Mouse (Mus musculus) neural tube, embryonic 15.5 days (tissue): ENCODE data around the gene Rad18. TPM values are rescaled to one million over a fixed set of nuclear protein-coding genes. Genes with fewer than 3 reads are reported as not detected.

Experiments
- ATAC-seq: fragments of 200-750 bp; cut with Nextera tagmentation; 2 replicates; pipeline ENCODE4 v1.8.0; 2017; ENCODE audit warnings: mild to moderate bottlenecking, moderate TSS enrichment, moderate library complexity; ENCODE audit not compliant: low FRiP score
- H3K27ac ChIP-seq: fragments of 300-500 bp; sonication (generic); replicated peaks from 2 replicates; pipeline ENCODE4 v1.5.1; 2015; ENCODE audit warnings: mild to moderate bottlenecking, inconsistent platforms
- H3K27me3 ChIP-seq: fragments of 300-500 bp; sonication (generic); replicated peaks from 2 replicates; pipeline ENCODE4 v1.6.1; 2015; ENCODE audit warnings: inconsistent platforms
- H3K36me3 ChIP-seq: fragments of 300-500 bp; sonication (generic); 2 replicates; pipeline ENCODE4 v1.6.1; 2015; ENCODE audit warnings: inconsistent platforms
- H3K4me1 ChIP-seq: fragments of 300-500 bp; sonication (generic); 2 replicates; pipeline ENCODE4 v1.6.1; 2015; ENCODE audit warnings: inconsistent platforms
- H3K4me2 ChIP-seq: fragments of 300-500 bp; sonication (generic); 2 replicates; pipeline ENCODE4 v1.6.1; 2015; ENCODE audit warnings: inconsistent platforms, mild to moderate bottlenecking, moderate library complexity
- H3K4me3 ChIP-seq: fragments of 300-500 bp; sonication (generic); replicated peaks from 2 replicates; pipeline ENCODE4 v1.5.1; 2015; ENCODE audit warnings: mild to moderate bottlenecking, inconsistent platforms
- H3K9ac ChIP-seq: fragments of 300-500 bp; sonication (generic); replicated peaks from 2 replicates; pipeline ENCODE4 v1.6.1; 2015; ENCODE audit warnings: mild to moderate bottlenecking, inconsistent platforms
- H3K9me3 ChIP-seq: fragments of 300-500 bp; sonication (generic); replicated peaks from 2 replicates; pipeline ENCODE4 v1.6.1; 2016; ENCODE audit warnings: inconsistent platforms
- WGBS: fragments of 180-500 bp; shearing (Covaris S2); methylation state at CpG from one replicate; pipeline ENCODE4 v1.1.7; 2015; ENCODE audit warnings: mixed read lengths; 5-methylcytosine and 5-hydroxymethylcytosine counted together
- polyA plus RNA-seq: library from polyadenylated mRNA; unstranded; fragments of >200 nt; fragmentation: Nextera tagmentation; extraction: Ambion mirVana; gene quantifications from 2 replicates; pipeline ENCODE4 v1.2.1, GENCODE M21; 2015

Gene Rad18
- 13.9 and 19.4 TPM in 2 replicates for polyA plus RNA-seq

DNA sequence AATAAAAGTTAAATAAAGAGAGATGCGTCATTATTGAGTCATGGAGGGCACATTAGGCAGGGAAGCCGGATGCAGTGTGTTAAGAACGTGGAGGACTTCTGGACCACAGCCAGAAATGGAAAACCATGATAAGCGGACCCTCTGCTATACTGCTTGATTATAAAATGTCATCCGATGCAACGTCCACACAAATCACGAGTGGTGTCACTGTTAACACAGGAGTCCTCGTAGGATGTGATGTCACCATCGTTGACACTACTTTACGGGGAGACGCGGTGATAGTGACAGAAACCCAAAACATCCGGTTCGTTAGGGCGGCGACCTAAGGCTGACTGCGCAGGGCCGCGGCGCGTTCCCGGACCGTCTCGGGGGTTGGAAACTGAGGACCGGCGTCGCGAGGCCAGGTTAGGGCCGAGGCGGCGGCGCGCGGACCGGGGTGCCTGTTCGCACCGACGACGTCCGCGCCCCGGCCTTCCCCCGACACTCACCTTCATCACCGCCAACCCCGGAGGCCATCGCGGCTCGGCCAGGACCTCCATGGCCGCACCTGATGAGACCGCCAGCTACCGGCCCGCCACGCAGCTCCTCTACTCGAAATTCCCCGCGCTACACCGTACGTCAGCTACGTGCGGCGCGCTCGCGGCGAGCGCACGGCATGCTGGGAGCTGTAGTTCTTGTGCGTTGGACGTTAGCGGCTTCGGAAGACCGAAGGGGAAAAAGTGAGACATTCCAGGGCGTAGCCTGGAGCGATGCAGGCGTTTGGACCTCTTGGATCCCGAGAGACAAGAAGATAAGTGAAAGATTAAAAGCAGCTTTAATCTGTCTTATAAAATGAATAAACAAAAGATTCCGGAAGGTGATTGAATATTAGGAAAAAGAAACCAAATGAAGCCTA, at the start of gene Rad18:
TSS of gene Rad18 (minus strand) at position 631 of the 895 bp plus-strand sequence.
- Histone ChIP-seq H3K36me3 (no peaks in the 10 kb centered on the region), H3K27me3 (0 out of 2 replicates have a peak, but pooled peaks cover 4% of the 10 kb centered on the region)
- ATAC-seq: peak; percentile 92

DNA sequence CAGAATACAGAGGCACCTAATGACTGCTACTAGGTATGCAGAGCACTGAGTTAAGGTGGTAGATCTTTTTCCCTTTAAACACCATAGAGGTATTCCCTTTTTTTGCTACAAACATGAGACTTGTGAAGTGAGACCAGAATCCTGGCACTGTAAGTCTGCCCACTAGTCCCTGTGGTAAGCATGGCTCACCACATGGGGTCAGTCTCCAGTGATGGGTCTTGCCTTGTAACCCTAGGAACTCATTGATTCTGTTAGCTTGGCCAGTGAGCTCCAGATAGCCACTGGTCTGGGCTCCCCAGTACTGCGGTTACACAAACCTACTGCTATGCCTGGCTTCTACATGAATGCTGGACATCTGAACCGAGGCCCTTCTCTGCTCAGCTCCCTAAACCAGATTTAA, 45.8 kb upstream of the Rad18 start:
- 94% methylated on average over 2 of the region's 2 CpGs for WGBS
- Histone ChIP-seq H3K36me3 (peaks cover 79% of the 10 kb centered on the region), H3K4me1 (no peaks in the 10 kb centered on the region), H3K4me3 (no peak overlapping the region), H3K27ac (no peak overlapping the region), H3K9ac (no peak overlapping the region), H3K27me3 (no peaks in the 10 kb centered on the region), H3K4me2 (no peak overlapping the region), H3K9me3 (no peaks in the 10 kb centered on the region)
- no peak for ATAC-seq

More for the DNA sequence above, at the start of gene Rad18:
- Histone ChIP-seq H3K4me3 (peak within 1 kb of the TSS; percentile 64), H3K9ac (peak within 1 kb of the TSS; percentile 52), H3K4me1 (peaks cover 12% of the 10 kb centered on the region), H3K4me2 (peak within 1 kb of the TSS; percentile 64), H3K9me3 (no peaks in the 10 kb centered on the region), H3K27ac (no peak within 1 kb of the TSS)
- under 1% methylated on average over 77 of the region's 77 CpGs for WGBS

DNA sequence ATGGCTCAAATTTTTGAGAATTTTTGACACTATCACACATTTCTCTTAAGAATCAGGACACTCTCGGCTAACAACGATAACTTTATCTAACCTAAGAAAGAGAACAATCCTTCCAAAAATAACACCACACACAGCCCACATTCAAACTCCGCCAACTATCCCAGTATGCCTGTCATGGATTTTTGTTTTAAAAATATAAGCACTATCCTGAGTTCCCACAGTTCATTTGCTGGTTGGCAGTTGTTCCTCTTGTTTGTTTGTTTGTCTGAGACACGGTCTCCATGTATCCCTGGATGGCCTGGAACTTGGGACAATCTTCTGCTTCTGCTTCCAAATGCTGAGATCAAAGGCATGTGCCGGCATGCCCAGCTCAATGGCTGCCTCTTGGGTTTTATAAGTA, 45.3 kb upstream of the Rad18 start:
- H3K27me3 ChIP-seq: no peaks in the 10 kb centered on the region
- no peaks in the 10 kb centered on the region for H3K9me3 ChIP-seq
- WGBS: 91% methylated on average over 5 of the region's 5 CpGs
- H3K4me3 ChIP-seq: no peak overlapping the region
- no peak for ATAC-seq
- H3K36me3 ChIP-seq: peaks cover 81% of the 10 kb centered on the region
- H3K4me1 ChIP-seq: no peaks in the 10 kb centered on the region
- no peak overlapping the region for H3K4me2 ChIP-seq
- no peak overlapping the region for H3K9ac ChIP-seq
- H3K27ac ChIP-seq: no peak overlapping the region

DNA sequence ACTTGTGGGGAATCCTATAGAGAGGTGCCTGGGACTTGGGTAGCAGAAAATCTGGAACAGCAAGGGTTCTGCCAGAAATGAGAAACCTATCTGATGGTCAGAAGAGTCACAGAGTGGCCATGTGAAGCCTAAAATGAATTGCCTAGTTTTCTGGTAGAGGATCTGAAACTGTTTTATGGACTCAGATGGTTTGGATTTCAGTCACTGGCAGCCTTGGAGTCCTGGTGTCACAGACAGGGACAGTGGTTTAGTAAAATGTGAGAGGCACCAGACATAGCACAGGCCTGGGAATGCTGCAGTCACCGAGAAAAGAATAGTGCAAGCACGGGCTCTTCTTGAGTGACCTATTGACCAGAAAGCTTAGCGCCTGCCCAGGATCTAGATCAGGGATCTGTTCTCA, 43.1 kb upstream of the Rad18 start:
- H3K4me2 ChIP-seq: no peak overlapping the region
- H3K4me1 ChIP-seq: no peaks in the 10 kb centered on the region
- H3K9ac ChIP-seq: no peak overlapping the region
- no peak overlapping the region for H3K4me3 ChIP-seq
- no peaks in the 10 kb centered on the region for H3K9me3 ChIP-seq
- no peak overlapping the region for H3K27ac ChIP-seq
- ATAC-seq: no peak
- whole genome bisulfite sequencing: 93% methylated on average over 3 of the region's 3 CpGs
- H3K36me3 ChIP-seq: peaks cover 80% of the 10 kb centered on the region
- no peaks in the 10 kb centered on the region for H3K27me3 ChIP-seq

DNA sequence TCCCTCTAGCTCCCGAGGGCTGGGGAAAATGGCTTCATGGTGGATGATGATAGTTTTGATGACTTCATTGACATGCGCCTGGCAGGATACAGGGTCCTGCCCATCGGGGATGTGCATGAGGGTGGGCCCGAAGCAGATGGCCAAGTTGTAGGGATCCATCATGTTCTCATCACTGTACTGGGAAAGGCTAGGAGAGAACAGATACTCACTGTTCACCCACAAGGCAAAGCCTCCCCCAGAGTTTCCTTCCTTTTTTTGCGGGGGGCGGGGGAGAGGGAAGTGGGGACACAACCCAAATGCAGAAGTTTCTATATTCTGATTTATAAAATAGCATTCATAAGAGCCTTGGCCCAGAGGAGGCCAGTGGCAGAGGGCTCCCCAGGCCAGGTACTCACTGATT, 42.4 kb upstream of the Rad18 start:
- Histone ChIP-seq H3K9ac (no peak overlapping the region), H3K36me3 (peaks cover 81% of the 10 kb centered on the region), H3K4me2 (no peak overlapping the region), H3K27ac (no peak overlapping the region), H3K27me3 (no peaks in the 10 kb centered on the region), H3K4me1 (no peaks in the 10 kb centered on the region), H3K9me3 (no peaks in the 10 kb centered on the region), H3K4me3 (no peak overlapping the region)
- 86% methylated on average over 6 of the region's 6 CpGs for WGBS
- ATAC-seq: no peak

DNA sequence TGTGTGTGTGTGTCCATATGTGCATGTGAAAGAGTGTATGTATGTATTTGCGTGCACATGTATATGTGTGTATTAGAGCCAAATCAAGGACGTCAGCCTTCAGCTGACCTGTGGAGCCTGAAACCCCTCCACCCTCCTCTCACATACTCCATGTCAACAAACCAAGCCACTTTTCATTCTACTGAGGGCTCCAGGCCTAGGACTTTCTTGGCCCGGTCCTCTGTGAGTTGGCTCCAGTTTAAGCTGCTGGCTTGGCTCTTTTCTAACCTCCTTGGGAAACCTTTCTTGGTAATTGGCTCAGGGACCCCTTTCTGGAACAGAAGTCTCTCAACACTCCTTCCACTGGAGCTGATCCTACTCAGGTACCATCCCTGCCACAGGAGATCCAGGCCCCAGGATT, 40.0 kb upstream of the Rad18 start:
- H3K9me3 ChIP-seq: no peaks in the 10 kb centered on the region
- H3K27ac ChIP-seq: no peak overlapping the region
- no peaks in the 10 kb centered on the region for H3K4me1 ChIP-seq
- 93% methylated on average over 3 of the region's 3 CpGs for WGBS
- H3K27me3 ChIP-seq: no peaks in the 10 kb centered on the region
- H3K9ac ChIP-seq: no peak overlapping the region
- H3K4me2 ChIP-seq: no peak overlapping the region
- H3K4me3 ChIP-seq: no peak overlapping the region
- peaks cover 85% of the 10 kb centered on the region for H3K36me3 ChIP-seq
- ATAC-seq: no peak

DNA sequence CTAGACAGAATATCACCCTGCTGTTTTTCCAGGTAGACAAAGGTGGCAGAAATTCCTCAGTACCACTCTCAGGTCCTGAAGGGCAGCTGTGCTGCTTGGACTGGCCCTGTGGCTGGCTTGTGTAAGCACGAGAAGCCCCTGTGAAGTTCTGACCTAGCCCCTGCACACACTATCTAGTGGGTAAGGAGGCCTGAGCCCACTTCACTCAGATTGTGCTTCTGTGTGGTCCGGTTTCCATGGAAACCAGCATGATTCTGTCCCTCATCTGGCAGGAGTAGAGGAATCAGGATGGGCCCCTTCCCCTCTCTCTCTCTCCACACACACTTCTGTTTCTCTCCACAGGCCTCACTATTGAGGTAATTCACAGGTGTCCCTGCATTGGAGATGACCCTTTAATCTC, 38.6 kb upstream of the Rad18 start:
- H3K9me3 ChIP-seq: no peaks in the 10 kb centered on the region

DNA sequence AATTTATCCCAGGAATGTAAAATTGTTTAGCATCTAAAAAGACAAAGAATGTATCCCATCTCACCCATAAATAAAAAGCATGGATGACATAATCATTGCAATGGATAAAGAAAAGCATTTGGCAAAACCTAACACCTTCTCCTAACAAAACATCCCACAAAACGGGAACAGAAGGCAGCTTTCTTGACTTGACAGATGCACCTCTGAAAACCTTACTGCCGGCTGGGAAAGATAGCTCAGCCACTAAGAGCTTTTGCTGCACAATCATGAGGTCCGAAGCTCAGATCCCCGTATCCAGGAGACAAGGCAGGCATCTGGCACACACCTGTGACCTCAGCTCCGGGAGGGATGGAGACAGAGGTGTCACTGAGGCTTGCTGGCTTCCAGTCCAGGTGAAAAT, 37.5 kb upstream of the Rad18 start:
- 78% methylated on average over 5 of the region's 5 CpGs for WGBS
- Histone ChIP-seq H3K27me3 (no peaks in the 10 kb centered on the region), H3K9ac (no peak overlapping the region), H3K36me3 (peaks cover 84% of the 10 kb centered on the region), H3K4me2 (no peak overlapping the region), H3K4me3 (no peak overlapping the region), H3K9me3 (no peaks in the 10 kb centered on the region), H3K4me1 (peaks cover 6% of the 10 kb centered on the region), H3K27ac (no peak overlapping the region)
- ATAC-seq: no peak

More for the DNA sequence above, 38.6 kb upstream of the Rad18 start:
- H3K36me3 ChIP-seq: peaks cover 84% of the 10 kb centered on the region
- no peak overlapping the region for H3K9ac ChIP-seq
- H3K4me2 ChIP-seq: no peak overlapping the region
- no peak overlapping the region for H3K4me3 ChIP-seq
- ATAC-seq: no peak
- H3K27ac ChIP-seq: no peak overlapping the region
- H3K4me1 ChIP-seq: no peaks in the 10 kb centered on the region
- no peaks in the 10 kb centered on the region for H3K27me3 ChIP-seq
- WGBS: 68% methylated on average over 2 of the region's 2 CpGs

DNA sequence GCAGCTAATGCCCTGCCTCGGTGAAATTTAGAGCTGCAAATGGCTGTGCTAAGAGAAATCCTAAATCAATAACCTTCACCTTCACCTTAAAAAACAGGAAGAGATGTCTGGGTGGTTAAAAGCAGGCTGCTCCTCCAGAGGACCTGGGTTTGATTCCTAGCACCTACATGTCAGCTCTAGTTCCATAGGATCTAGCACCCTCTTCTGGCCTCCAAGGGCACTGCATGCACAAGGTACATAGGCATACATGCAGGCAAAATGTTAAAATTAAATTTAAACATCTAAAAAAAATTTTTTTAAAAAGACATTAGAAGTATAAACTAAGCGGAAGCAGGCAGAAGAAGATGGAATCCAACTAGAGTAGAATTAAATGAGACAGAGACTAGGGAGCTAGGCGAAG, 35.9 kb upstream of the Rad18 start:
- ATAC-seq: no peak
- Histone ChIP-seq H3K4me1 (peaks cover 11% of the 10 kb centered on the region), H3K27me3 (no peaks in the 10 kb centered on the region), H3K27ac (no peak overlapping the region), H3K9ac (no peak overlapping the region), H3K36me3 (peaks cover 85% of the 10 kb centered on the region), H3K9me3 (no peaks in the 10 kb centered on the region), H3K4me2 (no peak overlapping the region), H3K4me3 (no peak overlapping the region)
- 100% methylated on average over 3 of the region's 3 CpGs for WGBS

DNA sequence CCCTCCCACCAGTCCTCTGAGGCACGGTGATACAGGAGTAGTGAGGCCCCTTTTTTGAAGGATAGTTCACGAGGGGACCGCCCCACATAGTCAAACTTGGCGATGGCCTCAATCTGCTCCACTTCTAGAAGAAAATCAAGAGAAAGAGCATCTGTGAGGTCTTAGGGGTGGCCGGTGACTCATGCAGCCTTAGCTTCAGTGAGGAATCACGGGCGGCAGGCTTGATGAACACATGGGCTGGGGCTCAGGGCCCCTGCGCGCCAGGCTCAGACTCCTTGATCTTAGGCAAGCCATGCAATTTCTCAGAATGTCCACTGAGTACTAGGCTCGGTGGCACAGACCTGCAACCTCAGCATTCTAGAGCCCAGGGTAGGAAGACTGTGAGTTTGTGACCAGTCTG, 34.9 kb upstream of the Rad18 start:
- Histone ChIP-seq H3K27me3 (no peaks in the 10 kb centered on the region), H3K4me2 (no peak overlapping the region), H3K9ac (no peak overlapping the region), H3K4me3 (no peak overlapping the region), H3K27ac (no peak overlapping the region), H3K4me1 (peaks cover 11% of the 10 kb centered on the region), H3K36me3 (peaks cover 85% of the 10 kb centered on the region), H3K9me3 (no peaks in the 10 kb centered on the region)
- 96% methylated on average over 10 of the region's 10 CpGs for WGBS
- ATAC-seq: no peak

DNA sequence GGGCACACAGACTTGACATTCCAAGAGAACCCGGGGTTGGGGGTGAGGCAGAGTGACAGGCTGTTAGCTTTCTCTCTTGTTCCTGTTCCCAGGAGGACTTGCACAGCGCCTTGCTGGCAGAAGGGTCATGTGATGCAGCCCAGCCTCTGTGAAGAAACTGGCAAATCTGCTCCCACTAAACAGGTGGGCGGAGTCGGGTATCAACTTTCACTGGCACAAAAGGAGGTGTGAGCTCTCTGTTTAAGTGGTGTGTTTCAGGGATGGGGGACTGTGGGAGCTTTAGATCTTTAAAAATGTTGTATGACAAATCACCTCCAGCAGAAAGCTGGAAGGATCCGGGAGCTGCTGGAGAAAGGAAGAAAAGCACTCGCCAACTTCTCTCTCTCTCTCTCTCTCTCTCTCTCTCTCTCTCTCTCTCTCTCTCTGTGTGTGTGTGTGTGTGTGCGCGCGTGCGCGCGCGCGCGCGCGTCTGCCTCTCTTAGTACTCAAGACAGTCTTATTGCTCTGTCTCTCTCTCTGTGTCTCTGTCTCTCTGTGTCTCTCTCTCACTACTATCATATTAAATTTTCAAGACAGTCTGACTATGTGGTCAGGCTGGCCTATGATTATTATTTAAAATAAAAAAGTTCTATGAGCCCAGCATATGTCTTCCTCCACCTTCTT, 32.4 kb upstream of the Rad18 start:
- Histone ChIP-seq H3K4me2 (peak overlapping the region; percentile 13; the same call in 1 of the 2 replicates), H3K27me3 (no peaks in the 10 kb centered on the region), H3K36me3 (peaks cover 80% of the 10 kb centered on the region), H3K9ac (no peak overlapping the region), H3K27ac (no peak overlapping the region; the same call in 1 of the 2 replicates), H3K4me3 (no peak overlapping the region), H3K9me3 (no peaks in the 10 kb centered on the region), H3K4me1 (peaks cover 11% of the 10 kb centered on the region)
- 7% methylated on average over 17 of the region's 17 CpGs for WGBS
- peak; percentile 53; the same call in 1 of the 2 replicates for ATAC-seq

DNA sequence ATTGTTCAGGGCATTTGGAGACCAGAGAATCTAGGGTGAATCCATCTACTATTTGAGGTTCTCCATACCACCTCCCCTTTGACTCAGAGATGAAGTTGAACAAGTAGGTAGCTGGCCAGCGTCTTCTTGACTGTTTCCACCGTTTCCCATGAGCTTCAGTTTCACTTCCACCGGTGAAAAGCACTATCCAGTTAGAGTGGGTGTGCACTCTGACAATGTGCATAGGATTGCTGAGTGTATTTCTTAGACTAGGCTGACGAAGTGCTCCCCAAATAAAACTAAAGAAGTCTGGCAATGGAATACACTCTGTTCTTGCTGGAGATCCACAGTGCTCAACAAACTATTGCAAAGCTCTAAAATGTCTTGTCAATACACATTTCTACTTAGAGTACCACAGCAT, 29.0 kb upstream of the Rad18 start:
- WGBS: 94% methylated on average over 4 of the region's 4 CpGs
- Histone ChIP-seq H3K27ac (no peak overlapping the region), H3K9me3 (no peaks in the 10 kb centered on the region), H3K4me1 (peaks cover 11% of the 10 kb centered on the region), H3K4me2 (no peak overlapping the region), H3K4me3 (no peak overlapping the region), H3K27me3 (no peaks in the 10 kb centered on the region), H3K9ac (no peak overlapping the region), H3K36me3 (peaks cover 73% of the 10 kb centered on the region)
- ATAC-seq: no peak
